Mouse (Mus musculus) kidney, adult 9 months (tissue): Measurements from ENCODE around the gene Mdn1.
A peak's percentile ranks its signal among the peaks of the same experiment; 100 is the strongest.

Source experiments
- DNase-seq: peaks from one replicate; pipeline ENCODE4 v3.0.0; 2022

Gene Mdn1

DNA sequence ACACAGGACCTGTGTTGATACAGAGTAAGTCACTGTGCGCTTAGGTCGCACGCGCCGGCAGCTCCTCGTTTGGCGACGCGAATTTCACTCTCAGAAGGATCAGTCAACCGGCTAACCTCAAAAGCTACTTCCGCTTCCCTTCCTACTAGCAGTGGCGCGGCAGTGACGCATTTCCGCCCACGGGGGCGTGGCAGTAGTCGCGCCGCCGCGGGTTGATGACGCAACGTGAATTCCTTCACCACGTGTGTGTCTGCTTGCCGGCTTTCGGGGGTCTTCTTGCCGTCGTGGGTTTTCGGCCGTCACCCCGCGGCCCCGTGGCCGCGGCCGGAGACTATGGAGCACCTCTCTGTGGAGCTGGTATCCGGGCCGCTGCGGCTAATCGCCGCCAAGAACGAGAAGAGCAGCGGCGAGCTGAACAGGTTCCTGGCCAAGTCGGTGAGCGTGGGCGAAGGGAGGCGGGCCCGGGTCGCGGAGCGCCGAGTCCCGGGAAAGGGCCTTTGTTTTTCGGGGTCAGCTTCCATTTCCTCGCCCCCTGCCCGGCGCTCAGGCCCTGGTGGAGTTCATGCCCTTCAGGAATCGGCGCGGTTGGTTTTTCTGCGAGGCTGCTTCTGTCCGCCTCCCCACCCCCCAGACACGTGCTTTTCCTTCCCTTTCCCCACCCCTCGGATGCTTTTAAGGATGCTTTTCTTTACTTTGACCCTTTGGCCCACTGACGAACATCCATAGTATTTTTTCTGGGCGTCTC, at the start of gene Mdn1:
Gene Mdn1 (plus strand): TSS at position 202 of the 745 bp plus-strand sequence.
- peak; percentile 96 for DNase-seq

DNA sequence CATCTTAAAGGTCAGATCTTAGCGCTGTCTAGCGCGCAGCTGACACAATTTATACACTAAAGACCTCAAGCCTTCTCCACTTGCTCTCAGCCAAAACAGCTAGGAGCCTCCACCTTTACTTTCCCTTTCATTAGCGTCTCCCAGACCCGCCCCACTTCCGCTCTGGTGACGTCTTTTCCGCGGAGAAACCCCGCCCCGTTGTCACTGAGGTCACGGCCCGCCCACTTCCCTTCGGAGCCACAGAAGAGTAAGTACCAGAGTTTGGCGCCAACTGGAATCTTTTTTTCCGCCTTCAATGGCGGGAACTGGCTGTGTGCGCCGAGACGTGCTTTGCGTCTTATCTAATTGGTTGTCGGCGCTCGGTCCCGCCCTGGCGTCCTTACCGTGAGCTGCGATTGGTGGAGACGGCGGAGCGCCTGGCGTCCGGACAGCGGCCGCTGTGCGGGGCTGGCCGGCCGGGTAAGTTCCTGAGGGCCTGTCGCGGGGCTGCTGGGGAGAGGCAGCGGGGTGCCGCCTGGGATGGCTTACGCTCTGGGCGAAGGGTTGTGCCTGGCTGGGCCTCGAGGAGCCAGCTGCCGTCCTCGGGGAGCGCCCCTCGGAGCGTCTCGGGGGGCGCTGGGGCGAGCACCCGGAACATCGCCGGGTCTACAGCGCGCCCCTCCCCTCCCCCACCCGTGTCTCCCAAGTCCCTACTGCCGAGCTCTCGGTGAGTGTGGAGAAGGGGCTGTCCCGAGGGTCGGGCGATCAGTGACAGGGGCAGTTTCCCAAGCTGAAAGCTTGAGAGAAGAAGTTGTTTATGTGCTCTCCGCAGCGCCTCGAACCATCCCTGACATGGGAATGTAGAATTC, 41.7 kb upstream of the Mdn1 start, which contains the start of gene Casp8ap2:
Gene Casp8ap2 (plus strand): TSS at position 418 of the 848 bp plus-strand sequence.
- DNase-seq: peak; percentile 100

DNA sequence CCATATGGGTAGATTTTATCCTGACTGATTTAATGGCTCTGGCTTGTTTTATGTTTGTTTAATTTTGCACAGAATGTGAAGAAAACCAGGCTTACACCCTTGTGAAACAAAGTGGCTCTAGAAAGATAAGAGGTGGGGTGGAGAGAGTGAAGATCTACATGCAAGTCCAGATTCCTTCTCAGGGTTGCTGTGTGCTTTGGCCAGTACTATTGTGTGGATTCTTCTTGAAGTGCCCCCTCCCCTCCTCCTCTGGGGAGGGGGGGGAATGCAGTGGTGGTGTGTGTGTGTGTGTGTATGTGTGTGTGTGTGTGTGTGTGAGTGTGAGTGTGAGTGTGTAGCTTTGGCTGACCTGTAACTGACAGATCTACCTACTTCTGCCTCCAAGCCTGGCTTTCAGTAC, 35.3 kb upstream of the Mdn1 start:
- DNase-seq: no peak

DNA sequence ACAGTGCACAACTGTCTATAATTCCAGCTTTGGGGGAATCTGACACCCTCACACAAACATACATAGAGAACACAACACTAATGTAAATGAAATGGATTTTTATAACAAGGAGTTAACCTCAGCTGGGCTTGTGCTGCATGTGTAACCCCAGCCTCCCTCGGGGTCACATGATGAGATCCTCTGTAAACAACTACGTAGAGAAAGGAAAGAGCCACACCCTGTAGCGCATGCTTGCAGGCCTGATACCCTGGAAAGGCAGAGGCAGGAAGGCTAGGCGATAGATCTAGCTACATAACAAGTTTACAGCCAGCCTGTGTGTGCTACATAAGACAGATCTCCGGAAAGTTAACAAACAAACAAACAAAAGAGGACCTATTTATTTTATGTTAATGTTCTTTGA, 5.2 kb upstream of the Mdn1 start:
- no peak for DNase-seq

DNA sequence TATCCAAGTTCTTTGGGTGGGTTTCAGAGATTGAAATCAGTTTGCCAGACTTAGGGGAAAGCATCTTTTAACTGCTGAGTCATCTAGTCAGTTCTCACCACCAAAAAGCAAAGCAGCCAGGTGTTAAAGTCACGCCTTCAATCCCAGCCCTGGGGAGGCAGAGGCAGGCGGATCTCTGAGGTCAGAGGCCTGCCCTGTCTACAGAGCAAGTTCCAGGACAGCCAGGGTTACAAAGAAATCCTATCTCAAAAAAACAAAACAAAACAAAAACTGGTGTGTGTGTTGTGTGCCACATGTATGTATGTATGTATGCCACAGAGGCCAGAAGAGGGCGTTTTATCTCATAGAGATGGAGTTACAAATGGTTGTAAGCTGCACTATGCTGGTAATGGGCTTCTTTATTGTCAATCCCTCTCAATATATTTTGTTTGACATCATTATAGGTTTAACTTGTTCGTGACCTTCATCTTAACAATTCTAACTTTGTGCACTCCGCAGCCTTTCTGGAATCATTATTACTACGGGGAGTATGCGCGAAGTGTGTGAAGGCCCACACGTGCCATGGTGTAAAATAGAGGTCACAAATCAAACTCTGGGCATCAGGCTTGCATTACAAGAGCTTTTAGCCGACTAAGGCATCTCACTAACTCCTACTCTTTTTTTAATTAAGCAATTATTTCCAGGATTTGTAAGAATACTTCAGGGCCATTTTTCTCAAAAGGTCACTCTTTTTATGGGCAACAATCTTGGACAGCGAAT, 594 bp upstream of the Mdn1 start:
- no peak for DNase-seq

DNA sequence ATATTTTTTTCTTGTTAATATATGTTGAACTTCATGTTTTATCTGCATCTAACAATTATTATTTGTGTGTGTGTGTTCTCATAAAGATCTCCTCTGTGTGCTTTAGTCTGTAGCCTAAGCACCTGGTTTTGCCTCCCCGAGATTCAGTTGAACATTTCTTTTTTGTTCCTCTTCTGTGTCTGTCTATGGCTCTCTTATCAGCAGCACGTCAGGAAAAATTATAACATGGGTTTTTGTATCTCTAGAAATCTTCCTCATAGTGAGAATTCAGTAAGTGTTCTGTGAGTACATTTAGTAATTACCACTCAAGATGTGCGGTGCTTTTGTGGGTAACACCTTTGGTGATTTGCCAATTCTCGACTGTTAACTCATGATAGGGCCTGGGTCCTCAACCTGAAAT, 8.9 kb downstream of the Mdn1 start:
- no peak for DNase-seq

DNA sequence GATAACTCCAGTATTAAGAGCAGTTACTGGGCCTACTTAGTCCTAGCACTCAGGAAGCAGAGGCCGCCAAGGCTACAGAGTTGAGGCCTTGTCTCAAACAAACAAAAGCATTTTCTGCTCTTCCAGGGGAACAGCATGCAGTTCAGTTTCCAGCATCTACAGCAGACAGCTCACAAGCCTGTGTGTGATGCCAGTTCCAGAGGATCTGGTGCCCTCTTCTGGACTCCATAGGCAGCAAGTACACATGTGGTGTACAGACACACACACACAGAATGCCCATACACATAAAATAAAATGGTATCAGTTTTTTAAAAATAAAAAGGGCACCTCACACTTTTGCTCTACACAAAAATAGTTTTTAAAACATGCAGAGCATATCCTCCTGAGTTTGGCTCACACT, 11.4 kb downstream of the Mdn1 start:
- DNase-seq: no peak

DNA sequence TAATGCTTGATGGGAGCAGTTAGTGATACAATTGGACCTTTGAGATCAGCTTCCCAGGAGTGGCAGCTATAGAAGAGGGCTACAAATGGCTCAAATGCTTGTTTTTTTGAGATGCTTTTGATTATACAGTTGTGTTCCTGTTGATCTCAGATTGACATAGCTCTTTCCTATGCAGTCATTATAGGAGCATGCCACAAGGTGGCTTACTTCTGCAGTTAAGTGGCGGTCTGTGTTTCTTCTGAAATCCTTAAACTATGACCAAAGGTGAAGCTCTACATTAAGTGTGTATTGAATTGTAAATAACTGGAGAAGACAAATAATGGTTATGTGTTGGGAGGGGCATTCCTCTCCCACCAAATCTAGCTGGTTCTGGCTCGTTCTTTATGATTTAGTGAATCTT, 12.9 kb downstream of the Mdn1 start:
- no peak for DNase-seq

DNA sequence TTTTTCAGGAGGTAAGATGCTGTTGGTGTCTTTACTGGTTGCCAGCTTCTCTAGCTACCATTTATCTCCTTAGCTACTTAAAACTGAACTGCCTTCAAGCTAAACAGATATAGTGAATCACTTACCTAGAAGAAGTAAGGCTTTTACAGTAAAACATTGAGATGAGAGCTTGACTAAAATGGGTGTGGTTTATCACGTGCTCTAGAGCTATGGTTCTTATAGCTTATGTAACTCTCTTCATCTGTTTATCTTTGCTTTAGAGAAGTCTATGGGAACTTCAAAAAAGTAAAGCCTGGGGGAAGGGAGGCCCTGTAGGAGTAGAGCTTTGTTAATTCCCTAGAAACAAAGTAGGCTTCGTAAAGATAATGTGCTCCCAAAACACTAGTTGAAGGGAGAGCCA, 17.1 kb downstream of the Mdn1 start:
- DNase-seq: no peak

DNA sequence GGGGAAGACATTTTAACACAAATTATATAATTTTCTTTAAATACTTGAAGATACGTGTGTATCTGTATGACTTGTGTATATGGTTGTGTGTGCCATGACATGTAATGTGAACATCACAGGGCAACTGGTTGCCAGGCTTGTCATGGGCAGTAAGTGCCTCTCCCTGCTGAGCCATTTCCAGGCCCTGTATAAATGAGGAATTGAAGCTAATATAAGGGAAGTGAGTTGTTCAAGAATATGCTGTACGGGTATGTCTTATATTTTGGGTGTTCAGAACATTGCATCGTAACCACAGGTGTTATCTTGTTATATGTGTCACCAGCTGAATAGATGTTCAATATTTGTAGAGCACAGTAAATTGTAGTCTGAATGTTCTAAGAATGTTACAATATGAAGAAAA, 20.6 kb downstream of the Mdn1 start:
- no peak for DNase-seq

DNA sequence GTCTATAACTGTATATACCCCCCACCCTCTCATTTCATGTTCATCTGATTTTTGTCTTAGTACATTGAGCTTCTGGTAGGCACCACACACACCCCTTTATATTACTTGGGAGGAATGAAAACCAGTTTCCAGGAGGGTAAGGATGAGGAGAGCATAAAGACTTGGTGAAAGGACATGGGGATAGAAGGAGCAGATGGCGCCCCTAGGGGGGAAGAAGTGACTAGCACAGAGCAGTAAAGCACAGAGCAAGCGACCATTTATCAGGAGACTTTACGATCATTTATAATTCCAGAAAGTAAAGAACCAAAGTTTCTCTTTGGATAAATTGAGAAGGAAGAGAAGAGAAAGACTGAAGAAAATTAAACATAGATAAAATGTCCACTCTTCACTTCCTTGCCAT, 23.9 kb downstream of the Mdn1 start:
- DNase-seq: no peak

DNA sequence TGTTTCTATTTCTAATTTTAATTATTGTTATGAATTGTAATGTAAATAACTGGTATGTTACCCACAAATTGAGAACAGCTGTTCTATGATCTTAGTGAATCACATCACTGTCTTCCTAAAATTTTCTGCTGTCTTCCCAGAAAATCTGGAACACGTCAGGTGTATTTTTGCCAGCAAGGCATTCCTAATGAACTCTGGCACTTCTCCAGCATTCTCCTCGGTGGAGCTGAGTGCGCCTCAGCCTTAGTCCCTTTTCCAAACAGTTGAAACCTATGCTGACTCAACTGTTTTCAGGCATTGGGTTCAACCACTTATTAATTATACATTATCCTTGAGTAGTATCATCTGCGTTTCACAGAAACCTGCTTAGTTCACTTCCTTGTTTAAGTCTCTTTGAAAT, 25.6 kb downstream of the Mdn1 start:
- DNase-seq: peak; percentile 42

DNA sequence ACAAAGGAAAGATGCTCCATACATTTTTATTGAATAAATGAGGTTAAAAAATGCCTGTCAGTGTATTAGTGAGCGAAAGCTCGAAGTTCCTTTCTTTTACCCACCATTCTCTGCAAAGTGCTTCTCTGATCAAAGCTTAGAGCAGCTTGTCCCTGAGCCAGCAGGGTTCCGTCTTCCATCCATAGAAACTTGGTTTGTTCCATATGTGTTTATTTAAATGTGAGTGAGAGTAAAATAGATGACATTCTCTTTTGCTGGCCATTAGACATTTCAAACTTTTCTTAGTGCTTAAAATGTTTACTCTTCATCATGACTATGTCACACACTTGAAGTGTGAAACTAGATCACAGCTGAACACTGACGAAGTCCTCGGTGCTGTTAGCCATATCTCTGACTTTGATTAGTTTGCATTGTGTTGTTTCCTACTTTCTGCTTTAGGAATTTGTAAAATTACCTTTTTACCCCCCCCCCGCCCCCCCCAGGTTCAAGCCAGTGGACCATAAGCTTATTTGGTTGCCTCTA, 26.2 kb downstream of the Mdn1 start:
- no peak for DNase-seq

DNA sequence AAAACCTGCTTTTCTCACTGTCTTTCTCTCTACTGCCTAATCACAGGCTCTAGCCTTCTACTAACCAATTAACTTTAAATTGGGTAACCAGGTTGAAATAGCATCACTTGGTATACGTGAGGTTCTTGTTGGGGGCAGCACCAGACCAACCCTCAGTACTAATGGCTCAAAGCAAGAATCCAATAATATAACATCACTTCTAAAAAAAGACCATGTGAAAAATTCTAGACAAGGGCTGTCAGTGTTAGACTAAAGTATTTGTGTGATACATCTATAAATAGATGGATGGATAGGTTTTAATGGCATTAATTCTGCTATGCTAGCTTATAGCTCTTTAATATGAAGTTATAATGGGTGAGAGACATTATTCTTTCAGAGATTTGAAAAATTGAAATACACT, 60.8 kb downstream of the Mdn1 start:
- DNase-seq: no peak

DNA sequence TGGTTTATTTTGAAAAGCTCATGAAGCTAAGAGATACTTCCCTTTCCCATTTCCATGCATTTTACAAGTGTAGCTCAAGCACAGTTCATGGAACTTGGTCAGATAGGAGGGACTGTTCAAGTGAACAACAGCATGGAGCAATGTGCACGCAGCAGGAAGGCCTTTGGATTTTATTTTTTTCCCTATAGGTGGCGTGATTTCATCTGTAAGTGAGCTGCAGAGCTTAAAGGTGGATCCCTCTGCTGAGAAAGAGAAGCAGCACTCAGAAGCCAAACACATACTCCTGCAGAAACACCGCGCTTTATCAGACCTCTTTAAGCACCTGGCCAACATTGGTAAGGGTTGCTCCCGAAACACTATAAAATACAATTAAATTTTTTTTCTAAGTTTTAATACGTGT, 88.5 kb downstream of the Mdn1 start:
- DNase-seq: peak; percentile 9

DNA sequence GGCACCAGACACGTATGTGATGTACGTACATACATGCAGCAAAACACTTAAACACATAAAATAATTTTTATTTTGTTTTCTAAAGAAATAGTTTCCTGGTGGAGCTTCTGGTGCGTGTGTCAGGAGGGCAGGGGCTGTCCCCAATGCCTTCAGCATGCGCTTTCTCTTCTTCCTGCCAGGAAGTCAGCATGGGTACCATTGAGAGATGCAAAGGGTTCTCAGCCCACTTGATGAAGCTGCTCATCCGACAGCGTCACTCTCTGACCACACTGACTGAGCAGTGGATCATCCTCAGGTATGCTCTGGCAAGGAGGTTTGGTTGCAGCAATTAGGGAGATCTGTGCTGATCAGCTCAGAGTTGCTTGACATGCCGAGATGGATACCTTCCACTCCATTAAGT, 91.5 kb downstream of the Mdn1 start:
- DNase-seq: no peak

DNA sequence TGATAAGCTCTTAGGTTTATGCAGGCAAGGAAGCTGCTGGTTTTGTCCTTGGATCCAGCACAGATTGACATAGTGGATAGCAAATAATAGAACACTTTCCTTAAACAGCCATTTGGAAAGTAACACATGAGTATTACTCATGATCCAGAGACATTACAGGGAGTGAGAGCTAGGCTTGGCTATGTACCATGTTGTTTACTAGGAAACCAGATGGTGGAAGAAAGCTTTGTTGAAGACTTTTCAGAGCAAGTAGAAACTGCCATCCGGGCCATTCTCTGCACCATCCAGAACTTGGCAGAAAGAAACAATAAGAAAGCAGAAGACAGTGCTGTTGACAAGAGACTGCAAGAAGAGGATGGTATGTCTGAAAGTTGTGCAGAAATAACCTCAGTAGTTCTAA, 93.8 kb downstream of the Mdn1 start:
- DNase-seq: no peak

DNA sequence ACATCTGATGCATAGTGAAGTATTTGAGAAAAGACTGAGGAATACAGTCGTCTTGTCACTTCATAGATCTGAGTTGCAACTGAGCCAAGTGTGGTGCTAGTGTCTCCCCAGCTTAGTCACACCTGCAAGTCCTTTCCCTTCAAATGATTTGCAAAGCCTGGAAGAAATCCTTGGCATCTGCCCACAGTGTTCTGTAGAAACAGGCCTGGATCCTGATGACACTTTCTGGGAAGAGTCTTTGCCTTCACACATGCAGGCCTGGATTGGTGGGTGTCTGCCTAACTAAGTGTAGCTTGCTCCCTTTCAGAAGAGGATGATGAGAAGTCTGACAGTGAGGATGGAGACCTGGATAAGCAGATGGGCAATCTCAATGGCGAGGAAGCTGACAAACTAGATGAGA, 100.5 kb downstream of the Mdn1 start:
- no peak for DNase-seq

DNA sequence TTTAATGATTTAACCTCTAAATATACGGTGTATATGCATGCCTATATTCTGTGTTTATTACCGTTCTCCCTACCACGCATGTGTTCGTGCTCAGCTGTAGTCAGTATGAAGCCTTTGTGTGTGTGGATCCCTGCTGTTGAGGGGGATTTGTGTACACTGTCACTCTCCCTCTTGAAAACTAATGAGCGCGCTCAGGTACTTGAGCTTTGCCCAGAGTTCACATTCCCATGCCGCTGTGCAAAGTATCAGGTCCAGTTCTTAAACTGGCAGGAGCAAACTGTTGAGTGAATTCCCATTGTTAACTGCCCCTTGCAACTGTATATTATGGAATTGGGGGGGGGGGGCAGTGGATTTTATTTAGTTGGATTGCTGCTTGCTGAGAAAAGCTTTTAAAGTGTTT, 110.6 kb downstream of the Mdn1 start:
- peak; percentile 52 for DNase-seq

DNA sequence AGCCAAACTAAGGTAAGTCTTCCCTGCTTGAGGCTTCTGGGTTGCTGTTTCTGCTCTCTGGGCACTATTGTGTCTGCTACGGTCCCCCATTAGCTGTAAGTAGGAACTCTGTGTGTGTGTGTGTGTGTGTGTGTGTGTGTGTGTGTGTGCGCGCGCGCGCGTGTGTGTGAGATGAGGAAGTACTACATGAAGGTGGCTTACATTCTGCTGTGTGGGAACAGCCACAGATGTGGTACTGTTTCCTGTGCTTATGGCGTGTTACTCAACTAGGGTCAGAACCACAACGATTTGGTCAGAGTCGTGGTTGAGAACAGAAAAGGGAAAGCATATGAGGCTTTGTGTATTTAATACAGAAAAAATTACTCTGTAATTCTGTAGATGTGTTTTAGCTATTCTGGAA, 111.1 kb downstream of the Mdn1 start:
- no peak for DNase-seq

DNA sequence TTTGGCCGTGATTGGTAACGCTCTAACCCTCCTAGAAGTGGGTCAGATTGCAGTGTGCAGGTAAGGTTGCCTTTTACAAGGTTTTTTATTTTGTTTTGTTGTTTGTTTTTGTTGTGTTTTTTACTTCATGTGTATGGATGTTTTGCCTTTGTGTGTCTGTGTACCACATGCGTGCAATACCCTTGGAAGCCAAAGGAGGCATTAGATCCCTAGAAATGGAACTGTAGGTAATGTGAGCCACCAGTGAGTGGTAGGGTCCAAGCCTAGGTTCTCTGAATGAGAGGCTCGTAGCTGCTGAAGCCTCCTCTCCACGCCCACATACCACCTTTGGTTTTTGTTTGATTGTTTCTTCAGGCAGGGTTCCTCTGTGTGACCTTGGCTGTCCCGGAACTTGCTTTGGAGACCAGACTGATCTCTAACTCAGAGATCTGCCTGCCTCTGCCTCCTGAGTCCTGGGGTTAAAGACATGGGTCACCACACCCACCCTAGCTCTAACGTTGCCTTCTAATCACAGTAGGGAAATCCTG, 113.4 kb downstream of the Mdn1 start:
- no peak for DNase-seq

DNA sequence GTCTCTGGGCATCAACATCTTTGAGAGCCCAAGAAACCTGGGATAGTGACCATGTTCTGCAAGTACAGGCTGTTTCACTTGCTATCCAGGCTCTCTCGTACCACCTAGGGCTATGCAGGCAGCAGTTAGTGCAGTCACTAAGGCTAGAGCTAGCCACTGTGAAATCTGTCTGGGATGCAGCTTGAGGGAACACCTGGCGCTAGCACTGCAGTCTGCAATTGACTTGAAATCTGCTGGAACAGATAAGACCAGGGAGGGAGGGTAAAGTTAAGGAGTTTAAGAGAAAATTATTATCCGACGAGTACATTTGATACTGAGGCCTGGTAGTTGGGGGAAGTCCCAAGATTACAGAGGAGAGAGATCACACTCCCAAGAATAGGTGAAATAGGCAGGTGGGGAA, 123.1 kb downstream of the Mdn1 start:
- no peak for DNase-seq

DNA sequence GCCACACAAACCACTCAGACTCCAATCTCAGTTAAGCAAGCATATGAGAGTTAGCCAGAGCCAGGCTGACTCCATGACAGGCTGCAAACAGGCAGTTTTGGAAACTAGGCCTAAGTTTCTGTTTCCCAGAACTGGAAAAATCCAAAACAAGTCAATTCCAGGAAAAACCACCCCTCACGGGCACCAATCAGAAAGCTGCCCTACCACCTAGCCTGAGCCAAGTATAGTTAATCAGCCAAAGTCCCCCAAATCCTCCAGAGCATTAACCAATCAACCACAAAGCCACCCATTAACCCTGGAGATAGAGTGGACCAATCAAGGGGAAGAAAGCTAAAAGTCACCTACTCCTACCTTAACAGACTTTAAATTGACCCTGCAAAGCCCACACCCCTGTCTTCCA, 130.2 kb downstream of the Mdn1 start:
- DNase-seq: no peak
